Mouse (Mus musculus): ENCODE results near the gene Acsf3.

- no peak for TF ChIP-seq GATA1 (IDR thresholded peaks at IDR 0.05; ENCODE audit: borderline replicate concordance, low read length)
- no peak for TF ChIP-seq CTCF (IDR thresholded peaks at IDR 0.05; ENCODE audit: low read depth, low read length)
- TF ChIP-seq TAL1 (conservative IDR thresholded peaks at IDR 0.05; ENCODE audit: low read depth, low read length) = no peak
- no peak for TF ChIP-seq POLR2AphosphoS5 (IDR thresholded peaks at IDR 0.05; ENCODE audit: insufficient replicate concordance, low read depth, low read length)
- no peak for TF ChIP-seq GATA2 (IDR thresholded peaks at IDR 0.05; ENCODE audit: borderline replicate concordance, low read depth, low read length)
Observed at GRCm38 (mm10) chr8:122784756-122785155, 9.5 kb downstream of the Acsf3 start.

Data from G1E (cell line).